Mouse (Mus musculus) brown adipose tissue, adult 24 weeks (tissue): Measurements from ENCODE around the gene Nxnl2. TPM values are rescaled to one million over a fixed set of nuclear protein-coding genes. Genes with fewer than 3 reads are reported as not detected.
A peak's percentile ranks its signal among the peaks of the same experiment; 100 is the strongest.

Experiments used
- H3K27ac ChIP-seq: fragments of 200-500 bp; replicated peaks from 2 replicates; pipeline ENCODE4 v1.5.1; 2012; ENCODE audit warnings: low read depth, mild to moderate bottlenecking, low read length
- H3K4me1 ChIP-seq: fragments of 200-500 bp; 2 replicates; pipeline ENCODE4 v1.6.1; 2012; ENCODE audit warnings: low read length, mixed read lengths; ENCODE audit not compliant: control insufficient read depth, insufficient read depth, insufficient read length
- H3K4me3 ChIP-seq: fragments of 200-500 bp; 2 replicates; pipeline ENCODE4 v1.5.1; 2012; ENCODE audit warnings: low read depth, mild to moderate bottlenecking, low read length, moderate library complexity; ENCODE audit not compliant: insufficient read depth
- polyA plus RNA-seq: library from polyadenylated mRNA; stranded (reverse); fragments of >200 nt; gene quantifications from 2 replicates; pipeline ENCODE4 v1.2.4, GENCODE M21; 2012; ENCODE audit not compliant: missing spikeins, insufficient read depth, insufficient read length

Nxnl2 gene
- polyA plus RNA-seq: not detected in 2 replicates

GRCm38 (mm10) chr13:51170691-51171680 is at the start of gene Nxnl2:
Gene Nxnl2, plus strand, starts transcription at chr13:51171022.
- H3K4me3 ChIP-seq: peak within 1 kb of the TSS; percentile 55
- H3K4me1 ChIP-seq: peaks cover 2% of the 10 kb centered on the region; the same call in 1 of the 2 replicates
- no peak within 1 kb of the TSS for H3K27ac ChIP-seq

GRCm38 (mm10) chr13:51121966-51122365 is 48.9 kb upstream of the Nxnl2 start:
- H3K4me3 ChIP-seq: no peak overlapping the region
- no peak overlapping the region for H3K27ac ChIP-seq
- H3K4me1 ChIP-seq: peaks cover 12% of the 10 kb centered on the region

- Histone ChIP-seq H3K4me1 (peaks cover 12% of the 10 kb centered on the region), H3K4me3 (no peak overlapping the region), H3K27ac (no peak overlapping the region)
These were observed 48.1 kb upstream of the Nxnl2 start for GRCm38 (mm10) chr13:51122771-51123170.

- H3K4me1 ChIP-seq: peaks cover 12% of the 10 kb centered on the region
- no peak overlapping the region for H3K4me3 ChIP-seq
- H3K27ac ChIP-seq: no peak overlapping the region
These were observed 45.5 kb upstream of the Nxnl2 start for GRCm38 (mm10) chr13:51125357-51125756.

- H3K4me3 ChIP-seq: no peak overlapping the region
- peaks cover 9% of the 10 kb centered on the region for H3K4me1 ChIP-seq
- no peak overlapping the region for H3K27ac ChIP-seq
These were observed 42.9 kb upstream of the Nxnl2 start for GRCm38 (mm10) chr13:51127906-51128305.

GRCm38 (mm10) chr13:51128417-51128816 is 42.4 kb upstream of the Nxnl2 start:
- H3K4me3 ChIP-seq: no peak overlapping the region
- H3K4me1 ChIP-seq: peaks cover 9% of the 10 kb centered on the region
- no peak overlapping the region for H3K27ac ChIP-seq

- H3K27ac ChIP-seq: no peak overlapping the region
- H3K4me3 ChIP-seq: no peak overlapping the region
- 0 out of 2 replicates have a peak, but pooled peaks cover 3% of the 10 kb centered on the region for H3K4me1 ChIP-seq
These were observed 39.6 kb upstream of the Nxnl2 start for GRCm38 (mm10) chr13:51131179-51131578.

GRCm38 (mm10) chr13:51136315-51136714 is 34.5 kb upstream of the Nxnl2 start:
- H3K4me1 ChIP-seq: peaks cover 6% of the 10 kb centered on the region; the same call in 1 of the 2 replicates
- no peak overlapping the region for H3K4me3 ChIP-seq
- H3K27ac ChIP-seq: no peak overlapping the region

- Histone ChIP-seq H3K27ac (no peak overlapping the region), H3K4me3 (no peak overlapping the region), H3K4me1 (peaks cover 6% of the 10 kb centered on the region; the same call in 1 of the 2 replicates)
These were observed 33.7 kb upstream of the Nxnl2 start for GRCm38 (mm10) chr13:51136996-51137701.

- H3K4me1 ChIP-seq: peaks cover 6% of the 10 kb centered on the region; the same call in 1 of the 2 replicates
- H3K4me3 ChIP-seq: no peak overlapping the region
- no peak overlapping the region for H3K27ac ChIP-seq
These were observed 33.2 kb upstream of the Nxnl2 start for GRCm38 (mm10) chr13:51137702-51138031.

- no peak overlapping the region for H3K4me3 ChIP-seq
- H3K27ac ChIP-seq: no peak overlapping the region
- no peaks in the 10 kb centered on the region for H3K4me1 ChIP-seq
These were observed 23.7 kb upstream of the Nxnl2 start for GRCm38 (mm10) chr13:51147106-51147505.

- no peak overlapping the region for H3K27ac ChIP-seq
- no peak overlapping the region for H3K4me3 ChIP-seq
- no peaks in the 10 kb centered on the region for H3K4me1 ChIP-seq
These were observed 17.7 kb upstream of the Nxnl2 start for GRCm38 (mm10) chr13:51152966-51153669.

- Histone ChIP-seq H3K27ac (no peak overlapping the region), H3K4me3 (no peak overlapping the region), H3K4me1 (no peaks in the 10 kb centered on the region)
These were observed 17.2 kb upstream of the Nxnl2 start for GRCm38 (mm10) chr13:51153670-51154030.

- Histone ChIP-seq H3K4me1 (no peaks in the 10 kb centered on the region), H3K4me3 (no peak overlapping the region), H3K27ac (no peak overlapping the region)
These were observed 15.4 kb upstream of the Nxnl2 start for GRCm38 (mm10) chr13:51155178-51156013.
